Mouse (Mus musculus): ENCODE data around the gene B9d2.

DNA sequence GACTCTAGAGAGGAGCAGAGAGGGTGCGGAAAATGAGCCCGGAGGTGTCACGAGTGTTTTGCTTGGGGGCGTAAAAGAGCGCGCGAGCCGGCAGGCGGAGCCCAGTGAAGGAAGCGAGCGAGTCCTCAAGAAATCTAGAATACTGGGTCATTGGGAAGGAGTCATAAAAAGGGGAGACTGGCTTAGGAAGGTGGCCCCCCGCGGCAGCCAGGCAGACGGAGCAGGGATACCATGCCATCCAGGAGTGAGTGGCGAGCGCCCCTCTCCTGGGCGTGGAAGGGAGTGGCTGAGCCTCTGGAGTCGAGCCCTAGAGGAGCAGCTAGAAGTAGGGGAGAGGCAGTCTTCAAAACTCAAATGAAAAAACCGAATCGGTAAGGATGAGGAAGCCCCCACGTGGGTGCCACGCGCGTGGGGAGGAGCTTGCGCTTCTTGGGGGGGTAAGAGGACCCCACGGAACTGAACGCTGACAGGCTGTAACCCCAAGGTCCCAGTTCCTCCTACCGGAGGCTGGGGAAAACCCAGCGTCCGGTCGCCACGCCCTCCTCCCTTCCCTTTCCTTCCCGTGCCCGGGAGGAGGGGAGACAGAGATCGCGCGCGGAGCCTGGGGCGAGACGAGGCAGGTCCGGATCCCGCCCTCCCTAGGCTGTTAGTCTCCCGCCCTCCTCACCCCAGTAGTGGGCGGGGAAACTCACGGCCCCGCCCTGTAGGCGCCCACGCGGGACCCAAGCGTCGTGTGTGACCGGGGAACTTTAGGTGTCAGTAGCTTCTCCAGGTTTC, 8.4 kb downstream of the B9d2 start:
- no peak for TF ChIP-seq ZNF384 (IDR thresholded peaks at IDR 0.05; ENCODE audit: low read depth, low read length)
- no peak for TF ChIP-seq ZC3H11A (IDR thresholded peaks at IDR 0.05; ENCODE audit: borderline replicate concordance, low read depth, low read length)
- no peak for TF ChIP-seq MAFK (IDR thresholded peaks at IDR 0.05; ENCODE audit: insufficient read depth, low read depth, low read length)
- TF ChIP-seq HCFC1 (IDR thresholded peaks at IDR 0.05; ENCODE audit: borderline replicate concordance, insufficient read depth, low read length) = no peak
